Mouse (Mus musculus) limb, embryonic 14.5 days (tissue): ENCODE data around the gene Dbh. TPM values are rescaled to one million over a fixed set of nuclear protein-coding genes. Genes with fewer than 3 reads are reported as not detected.
A peak's percentile ranks its signal among the peaks of the same experiment; 100 is the strongest.

ENCODE experiments used
- ATAC-seq: fragments of 200-750 bp; cut with Nextera tagmentation; 2 replicates; pipeline ENCODE4 v1.8.0; 2017; ENCODE audit warnings: low read depth, moderate number of reproducible peaks, moderate TSS enrichment; ENCODE audit not compliant: low FRiP score
- DNase-seq: peaks from one replicate; pipeline ENCODE4 v3.0.0-alpha.2; 2015; ENCODE audit warnings: low spot score
- H3K27ac ChIP-seq: fragments of 300-500 bp; sonication (generic); replicated peaks from 2 replicates; pipeline ENCODE4 v1.5.1; 2014; ENCODE audit warnings: low read depth, mild to moderate bottlenecking, low read length, moderate library complexity, mixed read lengths
- H3K27me3 ChIP-seq: fragments of 300-500 bp; sonication (generic); 2 replicates; pipeline ENCODE4 v1.6.1; 2014; ENCODE audit warnings: low read length, mixed read lengths; ENCODE audit not compliant: control insufficient read depth, insufficient read depth
- H3K36me3 ChIP-seq: fragments of 300-500 bp; sonication (generic); 2 replicates; pipeline ENCODE4 v1.6.1; 2014; ENCODE audit warnings: mild to moderate bottlenecking, low read length, moderate library complexity, mixed read lengths; ENCODE audit not compliant: control insufficient read depth, insufficient read depth
- H3K4me1 ChIP-seq: fragments of 300-500 bp; sonication (generic); 2 replicates; pipeline ENCODE4 v1.6.1; 2014; ENCODE audit warnings: antibody characterized with exemption, low read length, mixed read lengths; ENCODE audit not compliant: control insufficient read depth, insufficient read depth
- H3K4me2 ChIP-seq: fragments of 300-500 bp; sonication (generic); replicated peaks from 2 replicates; pipeline ENCODE4 v1.6.1; 2014; ENCODE audit warnings: low read depth, mild to moderate bottlenecking, low read length, moderate library complexity; ENCODE audit not compliant: severe bottlenecking
- H3K4me3 ChIP-seq: fragments of 300-500 bp; sonication (generic); replicated peaks from 2 replicates; pipeline ENCODE4 v1.5.1; 2014; ENCODE audit warnings: low read length
- H3K9ac ChIP-seq: fragments of 300-500 bp; sonication (generic); 2 replicates; pipeline ENCODE4 v1.6.1; 2014; ENCODE audit warnings: mild to moderate bottlenecking, low read depth, low read length, moderate library complexity; ENCODE audit not compliant: severe bottlenecking
- H3K9me3 ChIP-seq: fragments of 300-500 bp; sonication (generic); 2 replicates; pipeline ENCODE4 v1.6.1; 2016; ENCODE audit warnings: low read length; ENCODE audit not compliant: control insufficient read depth
- POLR2A ChIP-seq: fragments of 200-500 bp; IDR thresholded peaks from 2 replicates; pipeline ENCODE4 v1.8.0; 2012; ENCODE audit warnings: inconsistent platforms, mild to moderate bottlenecking, moderate library complexity, borderline replicate concordance; ENCODE audit not compliant: insufficient read depth, insufficient read length; ENCODE audit errors: extremely low read depth
- WGBS: fragments of 180-500 bp; shearing (Covaris S2); extraction: QIAGEN DNeasy Blood & Tissue Kit; methylation state at CpG from one replicate; pipeline ENCODE4 v1.1.7; 2014; 5-methylcytosine and 5-hydroxymethylcytosine counted together
- polyA plus RNA-seq, 2 experiments: library from polyadenylated mRNA; depleted of rRNA in 1 of 2; stranded (reverse) in 1 of 2; unstranded in 1 of 2; fragments of >200 nt; fragmentation: Nextera tagmentation in 1 of 2; extraction: Ambion mirVana in 1 of 2; gene quantifications; 2 replicates each; pipeline versions ENCODE4 v1.2.1 to v1.2.3; 2012 to 2014

Dbh gene
- polyA plus RNA-seq, 2 experiments: 1.6 to 2.2 TPM

DNA sequence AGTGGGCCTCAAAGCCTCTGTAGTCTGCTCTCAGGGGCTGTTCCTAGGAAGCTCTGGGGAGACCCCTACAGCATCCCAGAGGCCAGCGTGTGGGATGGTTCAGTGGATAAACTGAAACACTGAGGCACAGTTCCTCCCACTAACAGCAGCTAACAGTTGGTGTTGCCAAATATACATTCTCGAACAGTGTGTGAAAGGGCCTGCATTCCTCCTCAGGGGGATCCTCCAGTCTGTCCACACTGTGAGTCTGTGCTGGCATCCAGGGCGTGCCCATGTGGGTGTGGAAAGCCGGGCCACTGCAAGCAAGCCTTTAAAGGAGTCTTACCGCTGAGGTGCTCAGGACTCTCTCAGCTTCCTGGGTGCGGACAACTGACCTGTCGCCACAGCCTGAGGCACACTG lies 61.5 kb downstream of the Dbh start:
- ATAC-seq: peak; percentile 38; the same call in 1 of the 2 replicates
- H3K9me3 ChIP-seq: no peaks in the 10 kb centered on the region
- H3K9ac ChIP-seq: 0 out of 2 replicates have a peak overlapping the region, but pooled peaks have one; percentile 12
- no peak overlapping the region for H3K4me2 ChIP-seq
- WGBS: 69% methylated on average over 6 of the region's 7 CpGs
- H3K4me1 ChIP-seq: no peaks in the 10 kb centered on the region
- no peak overlapping the region for H3K27ac ChIP-seq
- H3K27me3 ChIP-seq: no peaks in the 10 kb centered on the region
- no peaks in the 10 kb centered on the region; the same call in 1 of the 2 replicates for H3K36me3 ChIP-seq
- no peak overlapping the region for H3K4me3 ChIP-seq
- DNase-seq: no peak
- no peak for TF ChIP-seq POLR2A

DNA sequence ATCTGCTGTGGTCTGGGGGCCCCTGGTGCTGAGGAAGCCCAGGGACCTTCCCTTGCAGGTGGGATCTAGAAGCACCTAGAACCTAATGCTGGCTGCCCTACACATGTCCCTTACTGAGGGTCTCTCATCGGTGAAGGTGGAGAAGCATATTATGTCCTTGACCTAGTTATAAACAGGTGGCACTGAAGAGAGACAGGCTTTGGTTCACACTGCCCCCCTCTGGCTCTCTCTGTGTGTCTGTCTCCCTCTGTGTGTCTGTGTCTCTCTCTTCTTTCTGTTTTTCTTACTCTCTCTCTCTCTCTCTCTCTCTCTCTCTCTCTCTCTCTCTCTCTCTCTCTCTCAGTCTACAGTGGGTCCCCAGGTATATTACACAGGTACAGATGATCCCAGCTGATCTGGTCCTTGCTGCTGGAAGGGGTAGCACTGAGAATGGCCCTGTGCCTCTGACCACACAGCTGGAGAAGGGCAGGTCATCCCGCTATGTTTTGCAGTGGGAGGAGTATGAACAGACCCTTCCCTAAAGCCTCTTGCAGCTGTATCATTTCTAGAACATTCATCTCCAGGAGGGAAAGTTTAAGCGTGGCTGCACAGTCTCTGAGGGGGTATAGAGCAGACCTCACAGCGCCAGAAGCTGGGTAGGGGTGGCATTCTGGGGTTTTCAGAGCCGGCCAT lies 63.9 kb downstream of the Dbh start:
- H3K27me3 ChIP-seq: no peaks in the 10 kb centered on the region
- no peak overlapping the region for H3K4me3 ChIP-seq
- DNase-seq (no peak), ATAC-seq (no peak)
- no peaks in the 10 kb centered on the region for H3K4me1 ChIP-seq
- no peak overlapping the region for H3K9ac ChIP-seq
- no peaks in the 10 kb centered on the region; the same call in 1 of the 2 replicates for H3K36me3 ChIP-seq
- 82% methylated on average over 5 of the region's 5 CpGs for WGBS
- H3K9me3 ChIP-seq: no peaks in the 10 kb centered on the region
- no peak for TF ChIP-seq POLR2A
- no peak overlapping the region for H3K27ac ChIP-seq
- no peak overlapping the region for H3K4me2 ChIP-seq

DNA sequence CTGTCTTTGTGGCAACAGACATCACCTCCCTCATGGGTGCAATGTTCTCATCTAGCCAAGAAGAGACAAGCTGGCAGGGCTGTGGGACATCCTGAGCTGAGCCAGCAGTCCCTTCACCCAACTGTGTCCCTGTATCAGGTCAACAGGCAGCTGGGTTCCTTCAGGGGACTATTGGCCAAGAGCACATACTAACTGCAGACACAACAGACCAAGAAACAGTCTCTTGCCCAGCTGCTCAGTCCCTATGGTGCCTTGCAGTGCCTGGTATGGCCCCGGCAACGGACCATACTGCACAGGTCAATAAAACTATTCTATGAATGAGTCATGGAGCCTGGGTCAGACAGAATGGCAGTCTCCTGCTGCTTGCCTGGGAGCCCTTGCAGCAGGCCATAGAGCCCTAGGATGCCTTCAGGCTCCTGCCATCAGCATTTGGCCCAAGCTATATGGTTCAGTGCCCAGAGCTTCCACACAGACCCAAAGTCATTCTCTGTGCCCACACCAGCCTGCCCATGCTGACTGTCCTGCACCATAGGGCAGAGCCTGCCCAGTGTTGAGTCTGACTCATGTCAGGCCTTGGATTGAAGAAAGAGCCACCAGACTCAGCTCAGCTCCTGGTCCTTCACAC lies 64.6 kb downstream of the Dbh start:
- no peaks in the 10 kb centered on the region for H3K27me3 ChIP-seq
- WGBS: 65% methylated on average over 2 of the region's 2 CpGs
- no peak for ATAC-seq

DNA sequence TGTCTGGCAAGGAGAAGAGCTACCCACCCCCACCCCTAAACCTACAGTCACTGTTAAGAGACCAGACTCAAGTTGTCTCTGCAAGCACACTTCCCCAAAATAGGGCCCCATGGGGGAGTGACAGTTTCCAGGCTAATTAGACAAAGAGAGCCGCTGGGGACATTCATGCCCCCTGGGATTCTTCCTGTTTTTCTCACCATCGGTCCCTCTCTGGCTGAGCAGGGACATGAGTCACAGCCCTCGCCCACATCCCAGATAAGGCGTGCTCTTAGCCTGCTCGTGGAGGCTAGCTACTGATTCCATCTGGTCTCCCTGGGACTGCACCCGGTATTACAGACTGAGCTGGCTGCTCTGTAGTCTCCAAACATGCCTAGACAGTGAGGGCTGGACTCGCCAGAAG lies 67.3 kb downstream of the Dbh start:
- no peak for ATAC-seq
- DNase-seq: peak; percentile 5
- WGBS: 17% methylated on average over 7 of the region's 7 CpGs

More for the DNA sequence above, 64.6 kb downstream of the Dbh start:
- Histone ChIP-seq H3K4me3 (no peak overlapping the region), H3K4me2 (no peak overlapping the region), H3K9me3 (no peaks in the 10 kb centered on the region), H3K9ac (no peak overlapping the region), H3K27ac (no peak overlapping the region), H3K4me1 (no peaks in the 10 kb centered on the region), H3K36me3 (no peaks in the 10 kb centered on the region; the same call in 1 of the 2 replicates)
- no peak for TF ChIP-seq POLR2A
- DNase-seq: no peak

More for the DNA sequence above, 67.3 kb downstream of the Dbh start:
- Histone ChIP-seq H3K9me3 (no peaks in the 10 kb centered on the region), H3K4me3 (no peak overlapping the region), H3K27ac (no peak overlapping the region), H3K27me3 (no peaks in the 10 kb centered on the region), H3K9ac (no peak overlapping the region), H3K4me1 (no peaks in the 10 kb centered on the region), H3K36me3 (no peaks in the 10 kb centered on the region), H3K4me2 (no peak overlapping the region)
- no peak for TF ChIP-seq POLR2A

Other genes starting within 250 kb of the Dbh start
- gene Surf2, start 248.9 kb upstream of the Dbh start, polyA plus RNA-seq (2012; rRNA removed): 41.2 and 41.6 TPM in 2 replicates
- gene Surf2, start 248.9 kb upstream of the Dbh start, polyA plus RNA-seq (2014; fragmentation: Nextera tagmentation; extraction: Ambion mirVana): 30.7 and 36.5 TPM in 2 replicates
- 57.9 and 69.1 TPM in 2 replicates for gene Surf1, start 248.7 kb upstream of the Dbh start, polyA plus RNA-seq (2012; rRNA removed)
- 51.2 and 59.7 TPM in 2 replicates for gene Surf1, start 248.7 kb upstream of the Dbh start, polyA plus RNA-seq (2014; fragmentation: Nextera tagmentation; extraction: Ambion mirVana)
- 235 and 291 TPM in 2 replicates for gene Surf4, start 231.3 kb upstream of the Dbh start, polyA plus RNA-seq (2012; rRNA removed)
- gene Surf4, start 231.3 kb upstream of the Dbh start, polyA plus RNA-seq (2014; fragmentation: Nextera tagmentation; extraction: Ambion mirVana): 265 and 279 TPM in 2 replicates
- 0.09 and 0.18 TPM in 2 replicates for gene Stkld1, start 231.2 kb upstream of the Dbh start, polyA plus RNA-seq (2012; rRNA removed)
- 0.08 TPM in 1 of 2 replicates, not detected in the other for gene Stkld1, start 231.2 kb upstream of the Dbh start, polyA plus RNA-seq (2014; fragmentation: Nextera tagmentation; extraction: Ambion mirVana)
- gene Rexo4, start 200.8 kb upstream of the Dbh start, polyA plus RNA-seq (2012; rRNA removed): 55.8 and 64.3 TPM in 2 replicates
- 46.1 and 49.5 TPM in 2 replicates for gene Rexo4, start 200.8 kb upstream of the Dbh start, polyA plus RNA-seq (2014; fragmentation: Nextera tagmentation; extraction: Ambion mirVana)
- 0.04 TPM in 1 of 2 replicates, not detected in the other for gene Adamts13, start 191.8 kb upstream of the Dbh start, polyA plus RNA-seq (2012; rRNA removed)
- not detected in 2 replicates for gene Adamts13, start 191.8 kb upstream of the Dbh start, polyA plus RNA-seq (2014; fragmentation: Nextera tagmentation; extraction: Ambion mirVana)
- gene Cacfd1, start 155.3 kb upstream of the Dbh start, polyA plus RNA-seq (2012; rRNA removed): 82.9 and 94.2 TPM in 2 replicates
- 65.3 and 68.6 TPM in 2 replicates for gene Cacfd1, start 155.3 kb upstream of the Dbh start, polyA plus RNA-seq (2014; fragmentation: Nextera tagmentation; extraction: Ambion mirVana)
- 0.73 and 1.0 TPM in 2 replicates for gene Slc2a6, start 137.2 kb upstream of the Dbh start, polyA plus RNA-seq (2012; rRNA removed)
- gene Slc2a6, start 137.2 kb upstream of the Dbh start, polyA plus RNA-seq (2014; fragmentation: Nextera tagmentation; extraction: Ambion mirVana): 0.48 and 0.88 TPM in 2 replicates
- gene Mymk, start 93.1 kb upstream of the Dbh start, polyA plus RNA-seq (2012; rRNA removed): 46.8 and 60.5 TPM in 2 replicates
- gene Mymk, start 93.1 kb upstream of the Dbh start, polyA plus RNA-seq (2014; fragmentation: Nextera tagmentation; extraction: Ambion mirVana): 47.8 and 70.4 TPM in 2 replicates
- gene Adamtsl2, start 85.9 kb upstream of the Dbh start, polyA plus RNA-seq (2012; rRNA removed): 16.1 and 21.5 TPM in 2 replicates
- 9.3 and 12.9 TPM in 2 replicates for gene Adamtsl2, start 85.9 kb upstream of the Dbh start, polyA plus RNA-seq (2014; fragmentation: Nextera tagmentation; extraction: Ambion mirVana)
- gene Fam163b, start 22.7 kb upstream of the Dbh start, polyA plus RNA-seq (2012; rRNA removed): 0.68 and 1.1 TPM in 2 replicates
- gene Fam163b, start 22.7 kb upstream of the Dbh start, polyA plus RNA-seq (2014; fragmentation: Nextera tagmentation; extraction: Ambion mirVana): 0.30 and 0.43 TPM in 2 replicates
- 9.9 and 10.9 TPM in 2 replicates for gene Sardh, start 83.1 kb downstream of the Dbh start, polyA plus RNA-seq (2012; rRNA removed)
- gene Sardh, start 83.1 kb downstream of the Dbh start, polyA plus RNA-seq (2014; fragmentation: Nextera tagmentation; extraction: Ambion mirVana): 8.7 and 11.0 TPM in 2 replicates